Mouse (Mus musculus) layer of hippocampus, postnatal 10 days (tissue): ENCODE data around the gene Ccl22. TPM values are rescaled to one million over a fixed set of nuclear protein-coding genes. Genes with fewer than 3 reads are reported as not detected.

Experiments used
- DNase-seq, 2 experiments: peaks; one replicate each; pipeline ENCODE4 v3.0.0; 2021; ENCODE audit warnings: low spot score in 2 of 2
- total RNA-seq, 2 experiments: library from RNA; stranded (reverse); gene quantifications; 2 replicates each; pipeline ENCODE4 v1.2.3; 2021

Gene Ccl22
- total RNA-seq, 2 experiments from 2014 or later: not detected

DNA sequence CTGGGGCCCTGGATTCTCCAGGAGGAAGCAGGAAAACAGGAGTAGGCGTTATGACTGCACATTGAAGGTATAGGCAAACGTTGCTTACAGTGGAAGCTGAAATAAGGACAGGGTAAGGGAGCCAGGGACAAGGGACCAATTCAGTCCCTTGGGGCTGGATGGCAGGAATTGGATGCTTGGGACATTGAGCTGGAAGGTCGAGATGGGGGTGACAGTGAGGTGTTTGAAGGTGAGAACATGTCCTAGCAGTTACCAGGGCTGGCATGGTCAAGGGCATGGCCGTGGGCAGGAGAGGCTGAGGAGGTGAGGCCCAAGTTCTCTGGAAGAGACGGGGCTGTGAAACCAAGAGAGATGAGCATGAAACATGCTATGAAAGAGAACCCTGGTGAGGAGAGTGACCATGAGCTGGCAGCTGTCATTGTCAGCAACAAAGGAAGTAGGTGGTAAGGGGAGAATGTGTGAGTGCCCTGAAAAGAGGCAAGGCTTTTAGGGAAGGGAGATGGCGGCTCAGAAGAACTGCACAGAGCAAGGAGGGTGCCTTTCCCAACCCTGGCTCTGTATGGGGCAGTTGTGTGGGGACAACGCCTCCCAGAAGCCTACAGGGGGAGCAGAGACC lies 10.5 kb upstream of the Ccl22 start:
- DNase-seq: no peak

DNA sequence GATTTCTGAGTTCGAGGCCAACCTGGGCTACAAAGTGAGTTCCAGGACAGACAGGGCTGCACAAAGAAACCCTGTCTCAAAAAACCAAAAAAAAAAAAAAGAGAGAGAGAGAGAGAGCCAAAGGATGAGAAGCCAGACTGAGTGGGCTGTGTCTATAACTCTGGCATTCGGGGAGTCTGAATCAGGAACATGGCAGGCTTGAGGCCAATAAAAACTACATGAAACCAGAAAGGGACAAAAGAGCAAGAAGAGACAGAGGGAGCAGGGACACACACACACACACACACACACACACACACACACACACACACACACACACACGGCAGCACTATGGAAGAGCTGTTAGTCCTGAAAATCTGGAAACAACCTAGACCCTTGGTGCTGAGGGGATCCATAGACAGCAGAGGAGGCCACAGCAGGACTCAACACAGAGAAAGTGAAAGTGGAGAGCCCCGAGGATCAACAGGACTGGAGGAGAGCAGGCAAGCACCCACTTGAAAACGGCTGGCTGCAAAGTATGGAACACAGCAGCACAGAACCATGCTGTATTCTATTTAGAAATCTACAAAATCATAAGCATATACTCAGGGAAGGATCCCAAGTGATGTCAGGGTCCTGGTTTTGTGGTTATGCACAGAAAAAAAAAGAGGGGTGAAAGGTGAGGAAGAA lies 9.8 kb upstream of the Ccl22 start:
- DNase-seq: no peak

DNA sequence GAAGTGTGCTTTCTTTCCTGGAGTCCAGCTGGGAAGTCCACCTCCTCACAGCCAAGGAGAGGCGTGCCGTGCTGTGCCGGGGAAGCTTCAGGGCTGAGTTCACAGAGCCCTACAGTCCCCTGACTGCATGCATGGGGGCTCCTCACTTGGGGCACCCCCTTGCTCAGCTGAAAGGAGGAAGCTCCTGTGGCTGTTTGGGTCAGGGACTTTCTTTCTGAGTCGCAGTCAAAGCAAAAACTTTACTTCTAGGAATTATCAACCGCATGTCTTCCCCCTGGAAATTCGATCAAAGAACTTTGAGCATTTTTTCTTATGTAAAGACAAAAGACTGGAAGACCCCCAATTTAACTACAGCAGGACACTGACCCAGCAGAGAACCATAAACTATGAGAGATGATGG lies 5.6 kb upstream of the Ccl22 start:
- DNase-seq: no peak

DNA sequence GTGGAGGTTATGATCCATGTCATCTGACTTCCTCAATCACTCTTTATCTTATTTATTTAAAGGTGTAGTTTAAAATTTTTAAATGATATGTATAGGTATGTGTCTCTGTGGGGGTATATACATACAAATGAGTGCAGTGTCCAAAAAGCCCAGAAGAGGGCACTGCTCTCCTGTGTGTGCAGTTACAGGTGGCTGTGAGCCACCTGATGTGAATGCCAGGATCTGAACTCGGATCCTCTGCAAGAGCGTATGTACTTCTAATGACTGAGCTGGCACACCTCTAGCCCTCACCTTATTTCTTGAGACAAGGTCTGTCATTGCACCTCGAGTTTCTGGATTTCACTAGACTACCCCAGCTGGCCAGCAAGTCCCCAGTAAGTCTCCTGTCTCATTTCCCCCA lies 4.8 kb upstream of the Ccl22 start:
- DNase-seq: no peak

DNA sequence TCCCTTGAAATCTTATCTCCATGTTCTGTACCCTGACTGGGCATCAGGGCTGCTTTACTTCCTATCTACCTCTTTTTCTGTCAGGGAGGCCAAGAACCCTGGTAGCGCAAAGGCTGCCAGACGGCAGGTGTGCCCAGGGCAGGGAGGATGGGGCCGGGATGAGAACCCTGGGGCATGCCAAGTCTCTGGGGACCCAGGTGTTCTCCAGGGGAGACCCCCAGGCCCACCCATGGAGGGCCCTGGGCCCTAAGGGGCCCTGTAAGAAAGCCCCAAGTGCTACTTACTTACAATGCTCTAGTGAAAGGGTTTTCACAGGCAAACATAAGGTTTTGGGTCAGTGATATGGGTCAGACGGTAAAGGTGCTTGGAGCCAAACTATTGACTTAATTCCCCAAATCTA lies 3.7 kb upstream of the Ccl22 start:
- DNase-seq: no peak

DNA sequence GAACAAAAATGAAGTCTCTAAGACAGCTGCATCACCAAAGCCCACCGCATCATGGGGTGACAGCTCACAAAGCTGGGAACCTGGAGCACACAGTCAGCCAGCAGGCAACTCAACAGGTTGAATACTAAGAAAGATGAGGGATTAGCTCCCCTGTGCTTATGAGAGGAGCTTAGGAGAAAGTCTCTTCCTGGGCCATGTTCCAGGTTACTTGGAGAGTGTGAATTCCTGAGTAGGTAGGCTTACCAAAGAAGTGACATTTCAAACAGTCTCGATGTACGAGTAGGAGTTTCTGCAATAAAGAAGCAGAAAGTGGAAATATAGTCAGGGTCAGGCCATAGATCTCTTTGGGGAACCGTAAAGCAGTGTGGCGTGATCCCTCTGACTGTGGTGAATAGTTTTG lies 906 bp upstream of the Ccl22 start:
- DNase-seq: no peak

DNA sequence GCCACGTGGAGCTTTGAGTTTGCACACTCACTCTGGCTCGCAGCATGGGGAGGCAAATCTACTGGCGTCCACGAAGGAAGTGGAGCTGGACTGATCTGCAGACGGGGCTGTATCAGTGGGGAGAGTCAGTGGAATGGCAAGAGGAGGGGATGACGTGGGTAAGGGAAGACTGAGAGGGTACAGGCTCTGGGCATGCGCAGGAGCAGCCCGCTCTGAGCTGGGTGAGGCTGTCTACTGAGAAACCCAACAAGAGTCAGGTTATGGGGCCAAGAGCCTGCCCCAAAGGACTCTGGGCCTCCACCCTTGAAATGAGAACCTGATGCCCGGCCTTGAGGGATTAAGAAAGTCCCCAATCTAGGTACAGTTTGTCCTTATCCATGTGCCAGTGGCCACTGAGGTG lies 418 bp upstream of the Ccl22 start:
- DNase-seq: no peak

DNA sequence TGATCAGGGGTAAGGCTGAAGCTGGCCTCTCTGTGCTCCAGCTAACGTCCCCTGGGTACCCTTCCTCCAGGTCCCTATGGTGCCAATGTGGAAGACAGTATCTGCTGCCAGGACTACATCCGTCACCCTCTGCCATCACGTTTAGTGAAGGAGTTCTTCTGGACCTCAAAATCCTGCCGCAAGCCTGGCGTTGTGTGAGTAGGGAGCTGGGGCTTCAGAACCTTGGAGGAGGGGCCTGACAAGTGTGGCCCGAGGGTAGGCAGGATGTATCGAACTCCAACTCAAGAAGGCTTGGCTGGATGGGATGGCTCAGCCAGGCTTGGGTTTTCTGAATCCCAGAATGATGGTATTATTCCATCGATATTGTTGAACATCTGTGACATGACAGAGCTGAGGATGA lies 1.4 kb downstream of the Ccl22 start:
- no peak for DNase-seq

DNA sequence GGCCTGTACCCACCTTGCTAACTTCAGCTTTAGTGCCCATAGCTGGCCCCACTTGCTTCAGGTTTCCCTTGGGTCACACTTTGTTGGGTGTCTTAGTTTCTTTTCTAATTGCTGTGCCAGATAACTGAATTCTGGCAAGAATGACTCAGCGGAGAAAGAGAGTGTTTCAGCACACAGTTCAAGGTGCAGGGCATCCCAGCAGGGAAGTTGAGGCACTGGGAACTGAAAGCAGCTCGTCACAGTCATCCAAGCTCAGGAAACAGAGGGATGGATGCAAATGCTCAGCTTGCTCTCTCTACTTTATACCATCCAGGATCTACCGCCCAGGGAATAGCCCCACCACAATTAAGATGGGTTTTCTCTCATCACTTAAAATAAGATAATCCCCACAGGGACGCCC lies 3.0 kb downstream of the Ccl22 start:
- no peak for DNase-seq

DNA sequence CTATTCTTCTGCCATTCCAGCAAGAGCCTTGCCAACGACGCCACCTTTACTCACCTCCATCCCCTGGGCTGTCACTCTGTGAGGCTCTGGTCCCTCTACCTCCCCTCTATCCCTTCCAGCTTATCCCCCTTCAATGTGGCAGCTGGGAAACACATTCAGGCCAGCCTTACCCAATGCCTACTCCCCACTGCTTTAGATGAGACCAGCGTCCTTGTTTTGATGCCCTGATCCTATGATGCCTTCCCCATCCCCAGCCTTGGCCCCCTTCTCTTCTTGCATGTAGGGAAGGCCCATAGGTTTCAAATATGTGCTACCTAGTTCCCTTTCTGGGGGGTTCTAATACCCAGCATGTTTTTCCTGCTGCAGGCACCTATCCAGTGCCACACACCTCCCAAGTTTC lies 4.6 kb downstream of the Ccl22 start:
- DNase-seq: no peak

DNA sequence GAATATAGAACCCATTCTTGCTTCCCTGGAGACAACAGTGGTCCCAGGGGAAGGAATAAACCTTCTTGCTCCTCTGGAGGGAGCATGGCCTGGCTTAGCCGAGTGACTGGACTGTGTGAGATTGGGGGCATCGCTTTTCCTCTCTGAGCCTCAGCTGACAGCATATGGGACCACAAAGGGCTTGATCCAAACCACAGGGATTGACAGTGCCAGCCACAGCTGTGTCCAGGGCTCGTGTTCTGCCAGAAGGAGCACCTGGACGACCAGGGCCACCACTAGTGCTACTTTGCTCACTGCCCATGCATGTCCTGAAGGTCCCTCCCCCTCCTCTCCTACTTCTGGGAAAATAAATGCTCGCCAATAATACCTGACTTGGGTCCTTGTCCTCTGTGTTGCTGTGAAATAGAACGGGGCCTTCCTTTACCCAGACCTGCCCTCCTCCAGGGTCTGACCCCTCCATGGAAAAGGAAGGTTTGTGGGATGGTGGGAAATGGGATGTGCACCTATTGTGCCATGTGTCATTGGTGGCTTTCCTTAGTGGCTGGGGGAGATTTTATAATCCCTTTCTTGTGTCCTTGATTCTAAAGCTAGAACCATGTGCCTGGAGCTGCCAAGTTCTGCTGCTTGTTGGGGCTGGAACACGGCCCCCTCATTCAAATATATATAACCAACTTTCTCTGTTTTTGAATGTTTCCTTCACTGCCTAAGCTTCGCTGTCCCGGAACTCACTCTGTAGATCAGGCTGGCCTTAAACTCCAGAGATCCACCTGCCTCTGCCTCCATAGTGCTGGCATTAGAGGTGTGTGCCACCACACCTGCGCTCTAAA lies 5.8 kb downstream of the Ccl22 start:
- no peak for DNase-seq

DNA sequence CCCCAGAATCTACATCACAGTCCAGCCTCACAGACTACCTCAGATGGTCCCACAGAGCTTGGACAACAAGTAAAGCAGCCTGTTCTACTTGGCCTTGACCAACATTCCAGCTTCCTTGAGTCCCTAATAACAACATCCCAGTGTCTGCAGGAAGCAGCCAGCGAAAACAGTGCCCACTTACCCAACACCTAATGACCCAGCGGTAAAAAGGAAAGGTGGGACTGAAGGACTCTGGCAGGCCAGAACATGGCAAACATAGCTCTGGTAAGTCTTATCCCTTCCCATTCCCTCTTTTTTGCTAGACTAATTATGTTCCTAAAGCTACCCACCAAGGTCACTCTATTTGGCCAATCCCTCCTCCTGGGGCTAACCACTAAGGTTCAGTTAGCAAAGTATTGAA lies 8.6 kb downstream of the Ccl22 start:
- DNase-seq: no peak

DNA sequence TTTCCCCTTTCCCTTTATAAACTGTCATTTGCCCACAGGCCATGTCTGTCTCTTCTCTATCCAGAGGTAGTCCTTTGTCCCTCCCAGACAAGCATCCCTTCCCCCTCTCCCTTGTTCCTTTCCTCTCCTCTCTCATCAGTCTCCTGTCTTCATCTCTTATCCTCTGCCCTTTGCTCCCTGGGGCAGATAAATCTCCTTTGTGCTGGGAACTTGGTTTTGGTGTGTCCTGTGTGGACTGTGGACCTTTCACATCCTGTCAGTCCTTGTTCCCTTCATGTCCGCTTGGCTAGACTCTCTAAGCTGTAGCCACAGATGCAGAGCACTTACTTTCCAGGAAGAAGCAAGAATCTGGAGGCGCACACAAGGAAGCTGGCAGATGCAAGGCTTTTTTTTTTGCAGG lies 9.1 kb downstream of the Ccl22 start:
- no peak for DNase-seq

DNA sequence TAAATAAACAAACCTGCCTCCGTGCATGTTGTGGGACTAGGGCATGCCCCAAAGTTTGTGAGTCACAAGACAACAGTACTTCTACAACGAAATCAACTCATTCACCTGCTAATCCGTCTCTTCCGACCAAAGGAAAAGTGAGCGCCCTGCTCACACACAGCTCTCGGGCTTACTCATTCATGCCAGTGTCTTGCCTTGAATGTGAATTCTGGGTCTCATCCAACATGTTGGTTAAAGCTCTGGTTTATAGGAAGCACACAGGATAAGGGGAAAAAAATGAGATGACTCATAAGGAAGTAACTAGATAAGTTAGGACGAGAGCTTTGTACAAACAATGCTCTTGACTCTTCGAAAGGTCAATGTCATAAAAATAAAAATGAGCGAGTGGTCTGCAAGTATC lies 21.6 kb downstream of the Ccl22 start:
- no peak for DNase-seq

DNA sequence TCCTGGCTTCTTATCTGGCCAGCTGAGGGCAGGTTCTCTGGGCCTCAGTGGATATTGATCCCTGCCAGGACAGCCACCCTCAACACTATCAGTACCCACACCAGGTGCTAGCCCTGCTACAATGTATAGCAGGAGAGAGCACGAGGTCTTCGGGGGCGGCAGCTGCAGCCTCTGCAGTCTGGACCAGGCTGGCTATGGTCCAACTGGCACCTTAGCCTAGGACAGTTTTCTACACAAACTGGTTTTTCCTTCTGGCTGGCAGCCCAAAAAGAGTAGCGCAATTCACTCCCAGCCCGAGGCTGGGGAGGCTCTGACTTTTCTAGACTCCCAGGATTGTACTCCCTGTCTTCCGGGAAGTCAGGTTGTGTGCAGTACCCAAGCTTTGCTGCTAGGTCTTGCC lies 25.6 kb downstream of the Ccl22 start:
- DNase-seq: peak in 1 of 2 experiments; percentile 32

DNA sequence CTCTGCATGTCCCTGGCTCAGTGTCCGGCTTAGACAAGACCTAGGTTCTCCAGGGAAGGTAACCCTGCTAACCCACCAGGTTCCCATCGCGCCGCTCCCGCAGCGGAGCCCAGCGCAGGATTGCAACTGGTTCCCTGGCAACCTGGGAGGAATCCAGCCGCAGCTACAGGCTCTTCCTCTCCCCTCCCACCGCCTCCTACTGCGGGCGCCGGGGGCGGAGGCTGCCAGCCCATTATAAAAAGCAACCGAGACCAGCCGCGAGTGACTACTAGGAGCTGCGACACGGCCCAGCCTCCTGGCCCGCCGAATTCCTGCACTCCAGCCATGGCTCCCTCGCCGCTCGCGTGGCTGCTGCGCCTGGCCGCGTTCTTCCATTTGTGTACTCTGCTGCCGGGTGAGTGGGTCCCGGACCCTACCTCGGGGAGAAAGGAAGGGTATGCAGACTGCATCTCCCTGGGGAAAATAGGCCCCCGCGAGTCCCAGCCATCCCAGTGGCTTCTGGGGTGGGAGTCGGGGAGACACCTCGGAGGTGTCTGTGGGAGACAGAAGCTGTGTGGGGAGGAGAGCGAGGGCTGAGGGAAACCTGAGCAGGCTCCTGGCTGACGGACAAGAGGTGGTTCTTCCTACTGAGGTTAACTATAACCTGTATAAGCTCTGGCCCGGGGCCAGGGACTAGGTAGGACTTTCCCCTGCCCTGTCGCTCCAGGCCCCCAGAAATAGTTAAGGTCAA lies 26.7 kb downstream of the Ccl22 start, which contains the start of gene Cx3cl1:
TSS of gene Cx3cl1 (plus strand) at position 69 of the 730 bp plus-strand sequence.
- peak; percentile 81 to 87 for DNase-seq

DNA sequence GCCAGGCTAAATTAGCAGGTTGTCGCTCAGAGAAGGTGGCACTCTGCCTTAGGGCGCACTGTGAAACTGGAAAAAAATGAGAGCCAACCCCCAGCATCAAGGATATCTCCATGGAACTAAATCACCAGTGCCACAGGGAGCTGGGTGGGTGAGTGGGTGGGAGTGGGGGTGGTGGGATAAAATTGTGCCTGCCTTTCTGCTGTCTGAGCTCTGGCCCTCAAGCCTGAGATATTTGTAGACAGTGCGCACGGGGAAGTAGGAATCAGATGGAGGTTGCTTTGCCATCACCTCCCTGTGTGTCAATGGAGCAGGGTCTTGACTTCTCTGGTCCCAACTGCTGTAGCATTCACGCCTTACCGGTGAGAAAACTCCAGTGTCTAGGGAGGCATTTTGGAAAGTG lies 27.7 kb downstream of the Ccl22 start:
- peak in 1 of 2 experiments; percentile 32 for DNase-seq

DNA sequence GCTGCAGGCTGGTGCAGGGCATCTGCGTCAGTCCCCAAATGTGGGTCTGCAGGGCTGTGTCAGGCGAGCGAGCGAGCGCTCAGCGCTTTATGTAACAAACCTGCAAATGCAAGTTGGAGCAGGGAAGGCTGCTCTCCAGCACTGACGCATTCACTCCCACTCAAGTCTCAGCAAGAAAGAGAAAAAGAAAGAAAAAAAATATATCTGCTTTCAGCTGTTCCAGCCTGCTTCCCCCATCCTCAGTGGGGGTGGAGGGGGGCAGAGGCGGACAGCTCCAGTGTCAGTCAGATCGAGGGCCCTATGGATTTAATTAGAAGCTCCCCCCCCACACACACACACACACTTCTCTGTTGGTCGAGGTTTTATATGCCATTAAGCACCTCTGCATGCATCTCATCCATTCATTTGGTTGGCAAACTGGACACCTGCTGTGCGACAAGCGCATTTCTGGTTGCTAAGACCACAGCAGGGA lies 28.3 kb downstream of the Ccl22 start:
- peak; percentile 45 to 49 for DNase-seq

DNA sequence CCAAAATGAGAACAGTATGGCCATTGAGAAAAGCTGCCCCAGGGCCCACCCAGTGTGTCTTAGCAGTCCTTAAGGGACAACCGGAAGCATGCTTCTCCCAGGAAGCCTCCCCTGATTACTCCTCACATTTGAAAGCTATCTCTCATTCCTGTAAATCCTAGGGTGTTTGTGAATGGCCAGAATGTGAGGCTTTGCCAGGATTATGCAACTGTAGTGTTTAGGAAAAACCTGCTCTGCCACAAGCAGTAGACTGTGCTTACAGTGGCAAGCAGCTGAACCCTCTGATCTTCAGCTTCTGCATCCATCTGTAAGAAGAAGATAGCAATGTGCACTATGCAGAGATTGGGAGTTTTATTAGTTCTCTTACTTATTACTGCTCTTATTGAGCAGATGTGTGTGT lies 29.2 kb downstream of the Ccl22 start:
- no peak for DNase-seq

DNA sequence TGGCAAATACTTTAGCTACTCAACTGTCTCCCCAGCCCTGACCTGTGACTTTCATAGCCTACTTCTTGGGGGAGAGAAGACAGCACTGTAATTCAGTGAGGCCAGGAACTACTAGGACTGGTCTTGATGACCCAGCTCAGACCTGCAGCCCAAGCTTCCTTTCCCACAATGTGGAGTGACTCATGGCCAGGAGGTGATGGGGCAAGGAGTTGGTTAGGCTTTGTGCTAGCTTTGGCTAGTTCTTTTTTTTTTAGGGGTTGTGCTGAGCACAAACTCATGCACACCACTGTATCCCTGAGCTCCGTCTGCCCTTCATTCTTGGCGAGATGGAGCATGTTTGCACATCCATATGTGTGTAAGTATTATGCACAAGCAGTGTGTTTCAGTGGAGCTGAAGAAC lies 31.0 kb downstream of the Ccl22 start:
- no peak for DNase-seq

DNA sequence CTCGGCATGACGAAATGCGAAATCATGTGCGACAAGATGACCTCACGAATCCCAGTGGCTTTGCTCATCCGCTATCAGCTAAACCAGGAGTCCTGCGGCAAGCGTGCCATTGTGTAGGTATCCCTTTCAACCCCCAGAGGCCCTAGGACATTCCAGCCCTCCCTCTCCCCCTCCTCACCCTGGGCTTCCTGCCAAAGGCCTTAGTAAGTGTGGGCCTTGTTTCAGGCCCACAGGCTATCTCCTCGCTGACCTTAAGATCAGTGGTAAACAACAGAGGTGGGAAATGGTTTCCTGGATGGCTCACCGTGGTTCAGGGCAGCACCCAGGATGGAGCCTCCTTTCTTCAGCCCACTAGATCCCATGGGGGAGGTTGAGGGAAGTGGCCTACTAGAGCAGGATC lies 32.6 kb downstream of the Ccl22 start:
- DNase-seq: no peak

DNA sequence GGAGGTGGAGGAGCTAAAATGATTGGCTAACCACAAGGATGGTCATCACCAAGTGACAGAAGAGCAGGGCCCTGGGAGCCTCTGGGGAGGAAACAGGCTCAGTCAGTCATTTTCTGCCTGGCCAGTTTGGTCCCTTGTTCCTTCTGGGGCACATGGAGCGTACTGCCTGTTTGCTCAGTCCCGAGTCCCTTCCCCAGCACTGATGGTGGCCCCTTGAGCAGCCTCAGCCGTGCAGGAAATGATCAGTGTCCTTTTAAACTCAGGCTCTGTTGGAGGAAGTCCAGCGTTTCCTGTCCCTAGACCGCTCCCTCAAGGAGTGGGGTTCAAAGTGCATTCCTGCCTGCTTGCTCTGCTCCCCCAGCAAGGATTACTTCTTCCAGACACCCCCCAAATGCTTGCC lies 33.1 kb downstream of the Ccl22 start:
- DNase-seq: peak in 1 of 2 experiments; percentile 15
